Mouse (Mus musculus): ENCODE results near the gene Dao. TPM values are rescaled to one million over a fixed set of nuclear protein-coding genes. Genes with fewer than 3 reads are reported as not detected.
A peak's percentile ranks its signal among the peaks of the same experiment; 100 is the strongest.

The Dao gene
- not detected for total RNA-seq (2021)
- long read RNA-seq, experiment 1 = 0 reads
- long read RNA-seq, experiment 2 = 0 reads

- intact Hi-C loops (cut with DNase I) = no loop called here
- DNase-seq = no peak
- no peak within 1 kb of the TSS for H3K4me3 ChIP-seq
- TF ChIP-seq CTCF (IDR thresholded peaks at IDR 0.05) = no peak
- H3K27ac ChIP-seq = no peak within 1 kb of the TSS
Observed at GRCm38 (mm10) chr5:114003542-114003941, at the start of gene Dao. Dao (plus strand) TSS chr5:114003703.

- peak; percentile 98 for TF ChIP-seq CTCF (IDR thresholded peaks at IDR 0.05)
- Histone ChIP-seq H3K4me3 (no peak overlapping the region), H3K27ac (peak overlapping the region; percentile 79)
- DNase-seq = peak; percentile 86
- intact Hi-C loops (cut with DNase I) = loop anchor here (1.0 to 10.0 kb wide), 4 partner anchors 46 to 360 kb away; partner anchors contain the start of genes Coro1c, Iscu and Sart3
Observed at GRCm38 (mm10) chr5:113954421-113954820, 49.1 kb upstream of the Dao start.

- H3K27ac ChIP-seq = peak overlapping the region; percentile 38; the same call in 1 of the 2 replicates
- peak; percentile 42 for DNase-seq
- H3K4me3 ChIP-seq = no peak overlapping the region
- no peak for TF ChIP-seq CTCF (IDR thresholded peaks at IDR 0.05)
- intact Hi-C loops (cut with DNase I) = loop anchor here (5.0 to 10.0 kb wide), 3 partner anchors 37 to 360 kb away; partner anchors contain the start of gene Ssh1
Observed at GRCm38 (mm10) chr5:113955281-113955680, 48.2 kb upstream of the Dao start.

- no peak for DNase-seq
- no peak overlapping the region for H3K4me3 ChIP-seq
- no peak for TF ChIP-seq CTCF (IDR thresholded peaks at IDR 0.05)
- no peak overlapping the region; the same call in 1 of the 2 replicates for H3K27ac ChIP-seq
- intact Hi-C loops (cut with DNase I) = loop anchor here (5.0 to 10.0 kb wide), 3 partner anchors 37 to 359 kb away; partner anchors contain the start of gene Ssh1
Observed at GRCm38 (mm10) chr5:113955691-113956090, 47.8 kb upstream of the Dao start.

GRCm38 (mm10) chr5:113956510-113956909 is 47.0 kb upstream of the Dao start:
- peak; percentile 97 for TF ChIP-seq CTCF (IDR thresholded peaks at IDR 0.05)
- intact Hi-C loops (cut with DNase I) = loop anchor here (5.0 to 10.0 kb wide), 3 partner anchors 36 to 358 kb away; partner anchors contain the start of gene Ssh1
- no peak overlapping the region for H3K27ac ChIP-seq
- H3K4me3 ChIP-seq = no peak overlapping the region
- DNase-seq = peak; percentile 87

- TF ChIP-seq CTCF (IDR thresholded peaks at IDR 0.05) = no peak
- Histone ChIP-seq H3K4me3 (no peak overlapping the region), H3K27ac (no peak overlapping the region)
- intact Hi-C loops (cut with DNase I) = loop anchor here (5.0 to 10.0 kb wide), 3 partner anchors 33 to 356 kb away; partner anchors contain the start of gene Ssh1
- no peak for DNase-seq
Observed at GRCm38 (mm10) chr5:113959039-113959438, 44.5 kb upstream of the Dao start.

GRCm38 (mm10) chr5:113960416-113960815 is 43.1 kb upstream of the Dao start:
- intact Hi-C loops (cut with DNase I) = no loop called here
- Histone ChIP-seq H3K27ac (no peak overlapping the region), H3K4me3 (no peak overlapping the region)
- TF ChIP-seq CTCF (IDR thresholded peaks at IDR 0.05) = no peak
- DNase-seq = no peak

GRCm38 (mm10) chr5:113961776-113962175 is 41.7 kb upstream of the Dao start:
- H3K4me3 ChIP-seq = no peak overlapping the region
- intact Hi-C loops (cut with DNase I) = no loop called here
- no peak overlapping the region for H3K27ac ChIP-seq
- DNase-seq = no peak
- no peak for TF ChIP-seq CTCF (IDR thresholded peaks at IDR 0.05)

GRCm38 (mm10) chr5:113964972-113965371 is 38.5 kb upstream of the Dao start:
- no peak for TF ChIP-seq CTCF (IDR thresholded peaks at IDR 0.05)
- intact Hi-C loops (cut with DNase I) = no loop called here
- H3K27ac ChIP-seq = no peak overlapping the region
- no peak for DNase-seq
- H3K4me3 ChIP-seq = no peak overlapping the region

- Histone ChIP-seq H3K27ac (no peak overlapping the region), H3K4me3 (no peak overlapping the region)
- intact Hi-C loops (cut with DNase I) = no loop called here
- no peak for DNase-seq
- no peak for TF ChIP-seq CTCF (IDR thresholded peaks at IDR 0.05)
Observed at GRCm38 (mm10) chr5:113965659-113966185, 37.8 kb upstream of the Dao start.

- Histone ChIP-seq H3K4me3 (no peak overlapping the region), H3K27ac (no peak overlapping the region)
- intact Hi-C loops (cut with DNase I) = no loop called here
- no peak for DNase-seq
- no peak for TF ChIP-seq CTCF (IDR thresholded peaks at IDR 0.05)
Observed at GRCm38 (mm10) chr5:113966452-113967150, 36.9 kb upstream of the Dao start.

GRCm38 (mm10) chr5:113968371-113968770 is 35.1 kb upstream of the Dao start:
- intact Hi-C loops (cut with DNase I) = no loop called here
- H3K27ac ChIP-seq = peak overlapping the region; percentile 43
- DNase-seq = peak; percentile 59

GRCm38 (mm10) chr5:113971434-113971960 is 32.0 kb upstream of the Dao start:
- H3K27ac ChIP-seq = peak overlapping the region; percentile 81
- no peak for TF ChIP-seq CTCF (IDR thresholded peaks at IDR 0.05)
- no peak for DNase-seq
- intact Hi-C loops (cut with DNase I) = no loop called here
- H3K4me3 ChIP-seq = no peak overlapping the region; the same call in 1 of the 2 replicates

More at GRCm38 (mm10) chr5:113968371-113968770, 35.1 kb upstream of the Dao start:
- no peak overlapping the region for H3K4me3 ChIP-seq
- TF ChIP-seq CTCF (IDR thresholded peaks at IDR 0.05) = no peak

Data from gastrocnemius, adult 2 months (tissue).